Mouse (Mus musculus) CH12.LX (cell line): ENCODE measurements around the gene Mrtfa. TPM values are rescaled to one million over a fixed set of nuclear protein-coding genes. Genes with fewer than 3 reads are reported as not detected.

Source experiments
- DNase-seq: peaks from one replicate; pipeline ENCODE4 v3.0.0-alpha.2; 2013; ENCODE audit errors: extremely low read depth
- H3K27ac ChIP-seq: 2 replicates; pipeline ENCODE4 v1.5.1; 2012; ENCODE audit warnings: low read depth, mild to moderate bottlenecking, control low read depth, moderate library complexity; ENCODE audit not compliant: insufficient read depth
- H3K27me3 ChIP-seq: replicated peaks from 2 replicates; pipeline ENCODE3; 2012; ENCODE audit warnings: inconsistent platforms
- H3K36me3 ChIP-seq, 2 experiments: replicated peaks in 1 of 2; 2 replicates each; pipeline versions ENCODE3 to v1.6.1; 2012; ENCODE audit warnings: inconsistent platforms in 1 of 2, low read length in 1 of 2, mild to moderate bottlenecking in 1 of 2, mixed read lengths in 1 of 2, moderate library complexity in 1 of 2; ENCODE audit not compliant: control insufficient read depth in 1 of 2, insufficient read depth in 1 of 2
- H3K4me1 ChIP-seq, 2 experiments: 2 replicates each; pipeline ENCODE4 v1.6.1; 2012; ENCODE audit warnings: inconsistent platforms in 1 of 2, moderate library complexity in 1 of 2; ENCODE audit not compliant: insufficient read depth in 2 of 2, control insufficient read depth in 1 of 2
- H3K4me2 ChIP-seq: 2 replicates; pipeline ENCODE4 v1.6.1; 2012; ENCODE audit warnings: low read depth, mild to moderate bottlenecking, control low read depth; ENCODE audit not compliant: poor library complexity, insufficient read depth, severe bottlenecking
- H3K4me3 ChIP-seq, 3 experiments: fragments of 150-350 bp in 1 of 3; sonication (generic) in 1 of 3; replicated peaks in 1 of 3; 2 replicates each; pipeline versions ENCODE3 to v1.5.1; 2011 to 2012; ENCODE audit warnings: low read depth in 2 of 3, low read length in 2 of 3, mild to moderate bottlenecking in 2 of 3, moderate library complexity in 2 of 3, control low read depth in 1 of 3, improper control_type of control experiment in 1 of 3, inconsistent platforms in 1 of 3, mixed read lengths in 1 of 3; ENCODE audit not compliant: poor library complexity in 1 of 3
- H3K79me2 ChIP-seq: replicated peaks from 2 replicates; pipeline ENCODE4 v1.6.1; 2012; ENCODE audit warnings: mild to moderate bottlenecking, moderate library complexity; ENCODE audit not compliant: control insufficient read depth, poor library complexity, insufficient read depth, severe bottlenecking; ENCODE audit errors: extremely low read depth
- H3K9ac ChIP-seq: 2 replicates; pipeline ENCODE4 v1.6.1; 2012; ENCODE audit warnings: low read depth, mild to moderate bottlenecking, control low read depth, moderate library complexity; ENCODE audit not compliant: insufficient read depth
- H3K9me3 ChIP-seq: replicated peaks from 2 replicates; pipeline ENCODE3; 2012; ENCODE audit warnings: low read length, inconsistent platforms, mixed read lengths
- CHD2 ChIP-seq: IDR thresholded peaks from 2 replicates; pipeline ENCODE4 v1.6.1; 2011; ENCODE audit warnings: low read length, improper control_type of control experiment
- CTCF ChIP-seq, 2 experiments: IDR thresholded peaks in 1 of 2; conservative IDR thresholded peaks in 1 of 2; 2 replicates each; pipeline ENCODE4 v1.5.1; 2011 to 2012; ENCODE audit warnings: low read depth in 2 of 2, low read length in 2 of 2, improper control_type of control experiment in 1 of 2, inconsistent platforms in 1 of 2, mild to moderate bottlenecking in 1 of 2, moderate library complexity in 1 of 2
- ELF1 ChIP-seq: IDR thresholded peaks from 2 replicates; pipeline ENCODE4 v1.6.1; 2014; ENCODE audit warnings: low read depth, mild to moderate bottlenecking, inconsistent platforms, low read length, improper control_type of control experiment
- EP300 ChIP-seq: IDR thresholded peaks from 2 replicates; pipeline ENCODE4 v1.6.1; 2011; ENCODE audit warnings: low read length, improper control_type of control experiment
- IRF4 ChIP-seq: IDR thresholded peaks from 2 replicates; pipeline ENCODE4 v1.6.1; 2014; ENCODE audit warnings: low read depth, mild to moderate bottlenecking, inconsistent platforms, low read length, improper control_type of control experiment
- KAT2A ChIP-seq: IDR thresholded peaks from 2 replicates; pipeline ENCODE4 v1.6.1; 2012; ENCODE audit warnings: low read length, improper control_type of control experiment, inconsistent platforms; ENCODE audit not compliant: insufficient replicate concordance
- MAZ ChIP-seq: IDR thresholded peaks from 2 replicates; pipeline ENCODE4 v1.6.1; 2012; ENCODE audit warnings: low read depth, mild to moderate bottlenecking, inconsistent platforms, low read length, improper control_type of control experiment, moderate library complexity
- NELFE ChIP-seq: IDR thresholded peaks from 2 replicates; pipeline ENCODE4 v1.6.1; 2011; ENCODE audit warnings: low read depth, low read length, improper control_type of control experiment
- NRF1 ChIP-seq: IDR thresholded peaks from 2 replicates; pipeline ENCODE4 v1.6.1; 2014; ENCODE audit warnings: low read depth, mild to moderate bottlenecking, inconsistent platforms, low read length, improper control_type of control experiment, moderate library complexity
- PAX5 ChIP-seq: IDR thresholded peaks from 2 replicates; pipeline ENCODE4 v1.6.1; 2012; ENCODE audit warnings: low read length, inconsistent platforms, mixed read lengths
- POLR2A ChIP-seq: IDR thresholded peaks from 2 replicates; pipeline ENCODE4 v1.6.1; 2011; ENCODE audit warnings: low read depth, mild to moderate bottlenecking, improper control_type of control experiment, low read length
- POLR2AphosphoS2 ChIP-seq: IDR thresholded peaks from 2 replicates; pipeline ENCODE4 v1.6.1; 2011; ENCODE audit warnings: low read depth, low read length, improper control_type of control experiment
- RAD21 ChIP-seq: IDR thresholded peaks from 2 replicates; pipeline ENCODE4 v1.6.1; 2011; ENCODE audit warnings: low read depth, mild to moderate bottlenecking, low read length, improper control_type of control experiment, moderate library complexity
- SIN3A ChIP-seq: IDR thresholded peaks from 2 replicates; pipeline ENCODE4 v1.6.1; 2012; ENCODE audit warnings: low read length, improper control_type of control experiment, inconsistent platforms
- TCF12 ChIP-seq: IDR thresholded peaks from 2 replicates; pipeline ENCODE4 v1.6.1; 2014; ENCODE audit warnings: low read depth, mild to moderate bottlenecking, inconsistent platforms, low read length, improper control_type of control experiment
- UBTF ChIP-seq: IDR thresholded peaks from 2 replicates; pipeline ENCODE4 v1.6.1; 2012; ENCODE audit warnings: low read depth, mild to moderate bottlenecking, inconsistent platforms, low read length, improper control_type of control experiment, moderate library complexity
- USF1 ChIP-seq: IDR thresholded peaks from 2 replicates; pipeline ENCODE4 v1.6.1; 2014; ENCODE audit warnings: low read depth, mild to moderate bottlenecking, inconsistent platforms, low read length, improper control_type of control experiment
- dilution Hi-C: fragments of 300-500 bp; cut with MboI; formaldehyde crosslinking; loops from 2 replicates; pipeline ENCODE4 v1.14.3; 2020; ENCODE audit warnings: low sequenced_read_pairs; ENCODE audit not compliant: extremely low pct_unique_long_range_greater_than_20kb, extremely low pct_ligation_motif_present
- in situ Hi-C: fragments of 300-500 bp; cut with MboI; formaldehyde crosslinking; loops from 3 replicates; pipeline ENCODE4 v1.14.3; 2019; ENCODE audit warnings: low sequenced_read_pairs, low pct_ligation_motif_present, low pct_unique_long_range_greater_than_20kb, mixed read lengths
- polyA plus RNA-seq: library from polyadenylated mRNA; unstranded; fragments of >175 nt; gene quantifications from 2 replicates; pipeline ENCODE4 v1.2.1, GENCODE M21; 2012; ENCODE audit warnings: low read depth; ENCODE audit not compliant: insufficient read length
- total RNA-seq, 2 experiments: library from RNA; depleted of rRNA; stranded (reverse); fragments of 300-350 nt in 1 of 2; fragments of >200 nt in 1 of 2; gene quantifications; 2 replicates each; pipeline ENCODE4 v1.2.3; 2012 to 2014

Gene Mrtfa
- total and polyA plus RNA-seq, 3 experiments = 4.6 to 23.2 (median 8.2) TPM

GRCm38 (mm10) chr15:81189061-81189460 is 1.5 kb downstream of the Mrtfa start:
- Histone ChIP-seq H3K9me3 (no peaks in the 10 kb centered on the region), H3K4me3 (no peak overlapping the region), H3K4me1 (peaks cover 0 to 28% of the 10 kb centered on the region in 2 experiments; a peak in 2 of 4 replicates), H3K79me2 (no peaks in the 10 kb centered on the region; the same call in none of the 2 replicates), H3K4me2 (no peak overlapping the region), H3K36me3 (peaks cover 0 to 25% of the 10 kb centered on the region in 2 experiments), H3K9ac (no peak overlapping the region), H3K27ac (no peak overlapping the region), H3K27me3 (no peaks in the 10 kb centered on the region)
- no peak for TF ChIP-seq CHD2
- TF ChIP-seq USF1 = no peak
- no peak for TF ChIP-seq RAD21
- TF ChIP-seq CTCF (conservative IDR thresholded peaks at IDR 0.05 in 1 of 2, IDR thresholded peaks at IDR 0.05 in 1 of 2; ENCODE audit: low read depth in 2 of 2, low read length in 2 of 2) = no peak
- no peak for TF ChIP-seq NRF1
- TF ChIP-seq POLR2AphosphoS2 = no peak
- TF ChIP-seq NELFE = no peak
- TF ChIP-seq POLR2A = no peak
- TF ChIP-seq TCF12 = no peak
- TF ChIP-seq PAX5 = no peak
- no peak for TF ChIP-seq KAT2A
- no peak for TF ChIP-seq UBTF
- no peak for TF ChIP-seq IRF4
- in situ Hi-C loops (loop anchor here (25.0 kb wide), 1 partner anchor 477 kb away; the partner anchor contains the start of gene Tnrc6b), dilution Hi-C loops (no loop called here)
- no peak for DNase-seq

GRCm38 (mm10) chr15:81184913-81185312 is 5.6 kb downstream of the Mrtfa start:
- DNase-seq = no peak
- H3K4me3 ChIP-seq = no peak overlapping the region
- no peak overlapping the region for H3K4me2 ChIP-seq
- no peaks in the 10 kb centered on the region for H3K27me3 ChIP-seq
- H3K4me1 ChIP-seq = peaks cover 8 to 62% of the 10 kb centered on the region in 2 experiments
- H3K27ac ChIP-seq = no peak overlapping the region
- dilution Hi-C loops (no loop called here), in situ Hi-C loops (loop anchor here (25.0 kb wide), 1 partner anchor 473 kb away; the partner anchor contains the start of gene Tnrc6b)
- H3K36me3 ChIP-seq = peaks cover 0 to 26% of the 10 kb centered on the region in 2 experiments
- no peaks in the 10 kb centered on the region for H3K9me3 ChIP-seq
- no peak for TF ChIP-seq MAZ
- no peak for TF ChIP-seq EP300
- TF ChIP-seq SIN3A = no peak
- TF ChIP-seq ELF1 = no peak
- no peak for TF ChIP-seq CTCF (conservative IDR thresholded peaks at IDR 0.05 in 1 of 2, IDR thresholded peaks at IDR 0.05 in 1 of 2; ENCODE audit: low read depth in 2 of 2, low read length in 2 of 2)
- no peak for TF ChIP-seq UBTF
- peaks cover 4% of the 10 kb centered on the region for H3K79me2 ChIP-seq
- H3K9ac ChIP-seq = no peak overlapping the region
